Mouse (Mus musculus) forebrain, embryonic 15.5 days (tissue): ENCODE data around the gene Rbm42. TPM values are rescaled to one million over a fixed set of nuclear protein-coding genes. Genes with fewer than 3 reads are reported as not detected.

Experiments
- ATAC-seq: fragments of 200-750 bp; cut with Nextera tagmentation; replicated peaks from 2 replicates; pipeline ENCODE4 v1.8.0; 2017; ENCODE audit warnings: mild to moderate bottlenecking, moderate TSS enrichment, moderate library complexity
- H3K27ac ChIP-seq: fragments of 300-500 bp; sonication (generic); replicated peaks from 2 replicates; pipeline ENCODE4 v1.5.1; 2015; ENCODE audit warnings: mild to moderate bottlenecking, inconsistent platforms
- H3K27me3 ChIP-seq: fragments of 300-500 bp; sonication (generic); 2 replicates; pipeline ENCODE4 v1.6.1; 2015; ENCODE audit warnings: inconsistent platforms
- H3K36me3 ChIP-seq: fragments of 300-500 bp; sonication (generic); 2 replicates; pipeline ENCODE4 v1.6.1; 2015; ENCODE audit warnings: mild to moderate bottlenecking, inconsistent platforms
- H3K4me1 ChIP-seq: fragments of 300-500 bp; sonication (generic); 2 replicates; pipeline ENCODE4 v1.6.1; 2015; ENCODE audit warnings: inconsistent platforms
- H3K4me2 ChIP-seq: fragments of 300-500 bp; sonication (generic); replicated peaks from 2 replicates; pipeline ENCODE4 v1.6.1; 2015; ENCODE audit warnings: mild to moderate bottlenecking, inconsistent platforms
- H3K4me3 ChIP-seq: fragments of 300-500 bp; sonication (generic); 2 replicates; pipeline ENCODE4 v1.5.1; 2015; ENCODE audit warnings: mild to moderate bottlenecking, inconsistent platforms
- H3K9ac ChIP-seq: fragments of 300-500 bp; sonication (generic); replicated peaks from 2 replicates; pipeline ENCODE4 v1.6.1; 2015; ENCODE audit warnings: mild to moderate bottlenecking, inconsistent platforms
- H3K9me3 ChIP-seq: fragments of 300-500 bp; sonication (generic); 2 replicates; pipeline ENCODE4 v1.6.1; 2016; ENCODE audit warnings: inconsistent platforms
- WGBS: fragments of 180-500 bp; shearing (Covaris S2); methylation state at CpG from one replicate; pipeline ENCODE4 v1.1.7; 2015; ENCODE audit warnings: mixed read lengths; 5-methylcytosine and 5-hydroxymethylcytosine counted together
- polyA plus RNA-seq: library from polyadenylated mRNA; unstranded; fragments of >200 nt; fragmentation: Nextera tagmentation; extraction: Ambion mirVana; gene quantifications from 2 replicates; pipeline ENCODE4 v1.2.1, GENCODE M21; 2015

Gene Rbm42
- polyA plus RNA-seq, 1 experiment from 2014 or later = 169 TPM

GRCm38 (mm10) chr7:30639083-30639482 lies 11.0 kb downstream of the Rbm42 start:
- Histone ChIP-seq H3K27me3 (peaks cover 27% of the 10 kb centered on the region), H3K36me3 (peaks cover 42% of the 10 kb centered on the region), H3K4me3 (no peak overlapping the region), H3K9ac (no peak overlapping the region), H3K27ac (no peak overlapping the region), H3K4me2 (no peak overlapping the region), H3K9me3 (no peaks in the 10 kb centered on the region), H3K4me1 (peaks cover 4% of the 10 kb centered on the region)
- WGBS = 23% methylated on average over 4 of the region's 4 CpGs
- ATAC-seq = no peak

GRCm38 (mm10) chr7:30636395-30636794 lies 13.7 kb downstream of the Rbm42 start:
- H3K9ac ChIP-seq = no peak overlapping the region
- WGBS = 26% methylated on average over 11 of the region's 11 CpGs
- no peaks in the 10 kb centered on the region for H3K9me3 ChIP-seq
- no peak overlapping the region for H3K27ac ChIP-seq
- peaks cover 4% of the 10 kb centered on the region for H3K4me1 ChIP-seq
- ATAC-seq = no peak
- H3K27me3 ChIP-seq = peaks cover 51% of the 10 kb centered on the region
- no peak overlapping the region for H3K4me3 ChIP-seq
- H3K4me2 ChIP-seq = no peak overlapping the region
- peaks cover 16% of the 10 kb centered on the region for H3K36me3 ChIP-seq

- peak within 1 kb of the TSS; percentile 22 for H3K4me2 ChIP-seq
- peaks cover 9% of the 10 kb centered on the region for H3K36me3 ChIP-seq
- H3K9me3 ChIP-seq = no peaks in the 10 kb centered on the region
- 2% methylated on average over 5 of the region's 5 CpGs for WGBS
- no peak within 1 kb of the TSS for H3K27ac ChIP-seq
- ATAC-seq = no peak
- no peak within 1 kb of the TSS for H3K9ac ChIP-seq
- H3K27me3 ChIP-seq = peaks cover 53% of the 10 kb centered on the region
- H3K4me1 ChIP-seq = peaks cover 4% of the 10 kb centered on the region
- no peak within 1 kb of the TSS for H3K4me3 ChIP-seq
Observed at GRCm38 (mm10) chr7:30635752-30636151, 14.4 kb downstream of the Rbm42 start, which contains the start of gene Etv2. Gene Etv2 (minus strand): TSS chr7:30635852.

- under 1% methylated on average over 20 of the region's 20 CpGs for WGBS
- Histone ChIP-seq H3K4me1 (peaks cover 4% of the 10 kb centered on the region), H3K4me3 (no peak overlapping the region), H3K9me3 (no peaks in the 10 kb centered on the region), H3K27me3 (peaks cover 53% of the 10 kb centered on the region), H3K9ac (no peak overlapping the region), H3K27ac (no peak overlapping the region), H3K36me3 (no peaks in the 10 kb centered on the region), H3K4me2 (peak overlapping the region; percentile 22)
- ATAC-seq = 0 out of 2 replicates have a peak, but pooled peaks have one; percentile 41
Observed at GRCm38 (mm10) chr7:30634621-30635020, 15.5 kb downstream of the Rbm42 start.

- H3K4me3 ChIP-seq = no peak overlapping the region
- WGBS = 4% methylated on average over 27 of the region's 27 CpGs
- peaks cover 53% of the 10 kb centered on the region for H3K27me3 ChIP-seq
- H3K4me1 ChIP-seq = peaks cover 4% of the 10 kb centered on the region
- no peak overlapping the region for H3K9ac ChIP-seq
- H3K4me2 ChIP-seq = no peak overlapping the region
- H3K36me3 ChIP-seq = no peaks in the 10 kb centered on the region
- no peaks in the 10 kb centered on the region for H3K9me3 ChIP-seq
- ATAC-seq = no peak
- no peak overlapping the region for H3K27ac ChIP-seq
Observed at GRCm38 (mm10) chr7:30633762-30634412, 16.2 kb downstream of the Rbm42 start.

- peaks cover 14% of the 10 kb centered on the region for H3K4me1 ChIP-seq
- H3K27ac ChIP-seq = no peak overlapping the region
- H3K4me2 ChIP-seq = no peak overlapping the region
- peaks cover 4% of the 10 kb centered on the region; the same call in 1 of the 2 replicates for H3K36me3 ChIP-seq
- no peak overlapping the region for H3K4me3 ChIP-seq
- no peaks in the 10 kb centered on the region for H3K9me3 ChIP-seq
- no peak for ATAC-seq
- no peak overlapping the region for H3K9ac ChIP-seq
- H3K27me3 ChIP-seq = peaks cover 25% of the 10 kb centered on the region
Observed at GRCm38 (mm10) chr7:30629013-30629412, 21.1 kb downstream of the Rbm42 start.

GRCm38 (mm10) chr7:30626647-30627046 lies 23.5 kb downstream of the Rbm42 start:
- WGBS = 86% methylated on average over 5 of the region's 5 CpGs
- H3K9me3 ChIP-seq = no peaks in the 10 kb centered on the region
- H3K4me2 ChIP-seq = no peak overlapping the region

GRCm38 (mm10) chr7:30625530-30626384 lies 24.4 kb downstream of the Rbm42 start, which contains the start of gene Cox6b1:
Gene Cox6b1 (minus strand): TSS chr7:30626151.
- WGBS = under 1% methylated on average over 44 of the region's 44 CpGs
- ATAC-seq = peak; percentile 94
- Histone ChIP-seq H3K36me3 (peaks cover 28% of the 10 kb centered on the region), H3K4me1 (peaks cover 14% of the 10 kb centered on the region), H3K9ac (peak within 1 kb of the TSS; percentile 64), H3K4me2 (peak within 1 kb of the TSS; percentile 85), H3K27ac (peak within 1 kb of the TSS; percentile 62), H3K27me3 (no peaks in the 10 kb centered on the region), H3K9me3 (no peaks in the 10 kb centered on the region), H3K4me3 (peak within 1 kb of the TSS; percentile 57)

More at GRCm38 (mm10) chr7:30626647-30627046, 23.5 kb downstream of the Rbm42 start:
- H3K27me3 ChIP-seq = peaks cover 3% of the 10 kb centered on the region; the same call in 1 of the 2 replicates
- no peak overlapping the region for H3K9ac ChIP-seq
- ATAC-seq = 0 out of 2 replicates have a peak, but pooled peaks have one; percentile 5
- H3K4me3 ChIP-seq = no peak overlapping the region
- H3K4me1 ChIP-seq = peaks cover 14% of the 10 kb centered on the region
- H3K36me3 ChIP-seq = peaks cover 23% of the 10 kb centered on the region
- H3K27ac ChIP-seq = peak overlapping the region; percentile 62; the same call in 1 of the 2 replicates

GRCm38 (mm10) chr7:30619202-30619601 lies 30.9 kb downstream of the Rbm42 start:
- H3K4me2 ChIP-seq = no peak overlapping the region
- no peak overlapping the region for H3K4me3 ChIP-seq
- H3K9ac ChIP-seq = no peak overlapping the region
- no peaks in the 10 kb centered on the region for H3K9me3 ChIP-seq
- peaks cover 60% of the 10 kb centered on the region for H3K36me3 ChIP-seq
- H3K27ac ChIP-seq = no peak overlapping the region
- 0 out of 2 replicates have a peak, but pooled peaks cover under 1% of the 10 kb centered on the region for H3K4me1 ChIP-seq
- H3K27me3 ChIP-seq = no peaks in the 10 kb centered on the region
- WGBS = 88% methylated on average over 3 of the region's 3 CpGs
- no peak for ATAC-seq

- Histone ChIP-seq H3K27me3 (no peaks in the 10 kb centered on the region), H3K27ac (no peak overlapping the region), H3K9ac (no peak overlapping the region), H3K9me3 (no peaks in the 10 kb centered on the region), H3K4me3 (no peak overlapping the region), H3K4me2 (no peak overlapping the region), H3K4me1 (no peaks in the 10 kb centered on the region), H3K36me3 (peaks cover 55% of the 10 kb centered on the region)
- ATAC-seq = no peak
- 97% methylated on average over 9 of the region's 9 CpGs for WGBS
Observed at GRCm38 (mm10) chr7:30618658-30619057, 31.5 kb downstream of the Rbm42 start.

- no peak overlapping the region for H3K9ac ChIP-seq
- no peaks in the 10 kb centered on the region for H3K9me3 ChIP-seq
- H3K27ac ChIP-seq = no peak overlapping the region
- H3K27me3 ChIP-seq = no peaks in the 10 kb centered on the region
- H3K4me2 ChIP-seq = no peak overlapping the region
- H3K36me3 ChIP-seq = peaks cover 35% of the 10 kb centered on the region
- WGBS = 62% methylated on average over 5 of the region's 5 CpGs
- no peak for ATAC-seq
- H3K4me1 ChIP-seq = no peaks in the 10 kb centered on the region
- no peak overlapping the region for H3K4me3 ChIP-seq
Observed at GRCm38 (mm10) chr7:30615049-30615760, 34.9 kb downstream of the Rbm42 start.
